Comparison of ENCODE assay signal across 8 mouse cellular contexts in genomic region chr6:38253736-38254641, GRCm38 (mm10). TPM values are rescaled to one million over a fixed set of nuclear protein-coding genes. Genes with fewer than 3 reads are reported as not detected.
A peak's percentile ranks its signal among the peaks of the same experiment; 100 is the strongest.
DNase-seq lines count a peak whose midpoint lies in the region; ATAC-seq and TF ChIP-seq lines count a peak whose summit lies in the region.

Gene D630045J12Rik, minus strand, starts transcription at chr6:38254009.

- H3K27me3 ChIP-seq in heart, embryonic 13.5 days (replicated peaks) = no peaks in the 10 kb centered on the region; the same call in 1 of the 2 replicates
- H3K27me3 ChIP-seq in kidney, postnatal 0 days (ENCODE audit: insufficient read depth, low read length) = no peaks in the 10 kb centered on the region
- H3K27me3 ChIP-seq in liver, embryonic 13.5 days = peaks cover 45% of the 10 kb centered on the region
- H3K27me3 ChIP-seq in neural tube, embryonic 12.5 days (replicated peaks) = no peaks in the 10 kb centered on the region
- H3K27me3 ChIP-seq in testis, adult 2 months (ENCODE audit: control insufficient read depth, insufficient read depth, low read length) = no peaks in the 10 kb centered on the region; the same call in 1 of the 2 replicates

- no peak for TF ChIP-seq POLR2A in embryonic fibroblast, embryonic 13.5 days (IDR thresholded peaks at IDR 0.05; ENCODE audit: low read depth, low read length)
- TF ChIP-seq POLR2A in testis, adult 2 months (IDR thresholded peaks at IDR 0.05; ENCODE audit: control insufficient read depth, low read depth, low read length) = no peak

- no peak for TF ChIP-seq CTCF in embryonic fibroblast, embryonic 13.5 days (IDR thresholded peaks at IDR 0.05; ENCODE audit: borderline replicate concordance, insufficient read depth, low read length)
- TF ChIP-seq CTCF in kidney, postnatal 0 days (IDR thresholded peaks at IDR 0.05; ENCODE audit: low read depth) = peak; percentile 25; the same call in 1 of the 2 replicates
- TF ChIP-seq CTCF in testis, adult 2 months (IDR thresholded peaks at IDR 0.05; ENCODE audit: control insufficient read depth, insufficient read depth, insufficient replicate concordance, low read depth, low read length) = no peak

- DNase-seq in CD4-positive, CD25-positive, alpha-beta regulatory T cell, adult 2 months (ENCODE audit: low read depth, low spot score) = peak; percentile 67
- DNase-seq in brain, adult 2 months (ENCODE audit: low read depth, low spot score) = peak; percentile 84
- peak; percentile 90 for DNase-seq in kidney, postnatal 0 days (ENCODE audit: low spot score)
- DNase-seq in liver, embryonic 13.5 days = peak; percentile 49

- H3K27ac ChIP-seq in embryonic fibroblast, embryonic 13.5 days (ENCODE audit: insufficient read depth, low read length) = no peak within 1 kb of the TSS
- peak within 1 kb of the TSS; percentile 73 for H3K27ac ChIP-seq in heart, embryonic 13.5 days (replicated peaks)
- H3K27ac ChIP-seq in kidney, postnatal 0 days = peak within 1 kb of the TSS; percentile 82
- no peak within 1 kb of the TSS; the same call in 1 of the 2 replicates for H3K27ac ChIP-seq in liver, embryonic 13.5 days
- peak within 1 kb of the TSS; percentile 91 for H3K27ac ChIP-seq in neural tube, embryonic 12.5 days
- peak within 1 kb of the TSS; percentile 70; the same call in 1 of the 2 replicates for H3K27ac ChIP-seq in testis, adult 2 months (ENCODE audit: control insufficient read depth, insufficient read depth, low read depth, low read length)

- H3K36me3 ChIP-seq in heart, embryonic 13.5 days = no peaks in the 10 kb centered on the region
- no peaks in the 10 kb centered on the region for H3K36me3 ChIP-seq in kidney, postnatal 0 days (ENCODE audit: insufficient read depth, low read length)
- H3K36me3 ChIP-seq in liver, embryonic 13.5 days = no peaks in the 10 kb centered on the region
- H3K36me3 ChIP-seq in neural tube, embryonic 12.5 days = no peaks in the 10 kb centered on the region
- no peaks in the 10 kb centered on the region for H3K36me3 ChIP-seq in testis, adult 2 months (ENCODE audit: control insufficient read depth, insufficient read depth, low read length)

- H3K4me3 ChIP-seq in embryonic fibroblast, embryonic 13.5 days (ENCODE audit: insufficient read depth, low read length) = peak within 1 kb of the TSS; percentile 64
- H3K4me3 ChIP-seq in heart, embryonic 13.5 days = peak within 1 kb of the TSS; percentile 81
- H3K4me3 ChIP-seq in kidney, postnatal 0 days (replicated peaks; ENCODE audit: low read depth, low read length) = peak within 1 kb of the TSS; percentile 75
- peak within 1 kb of the TSS; percentile 68 for H3K4me3 ChIP-seq in liver, embryonic 13.5 days (replicated peaks)
- H3K4me3 ChIP-seq in neural tube, embryonic 12.5 days = peak within 1 kb of the TSS; percentile 94
- peak within 1 kb of the TSS; percentile 72 for H3K4me3 ChIP-seq in testis, adult 2 months (ENCODE audit: control insufficient read depth, low read depth, low read length)

- under 1% methylated on average over 78 of the region's 118 CpGs for WGBS in heart, embryonic 13.5 days
- WGBS in kidney, postnatal 0 days = under 1% methylated on average over 93 of the region's 118 CpGs
- under 1% methylated on average over 80 of the region's 118 CpGs for WGBS in liver, embryonic 13.5 days (ENCODE audit: insufficient replicate concordance)
- under 1% methylated on average over 111 of the region's 118 CpGs for WGBS in neural tube, embryonic 12.5 days

- ATAC-seq in heart, embryonic 13.5 days (ENCODE audit: extremely low read depth, insufficient number of reproducible peaks, low FRiP score, low TSS enrichment) = peak; percentile 90
- ATAC-seq in kidney, postnatal 0 days (replicated peaks; ENCODE audit: low FRiP score, low read depth) = peak; percentile 92
- ATAC-seq in liver, embryonic 13.5 days (ENCODE audit: low read depth) = peak; percentile 91
- ATAC-seq in neural tube, embryonic 12.5 days (ENCODE audit: low FRiP score, low read depth) = peak; percentile 91

- no peaks in the 10 kb centered on the region for H3K9me3 ChIP-seq in heart, embryonic 13.5 days
- H3K9me3 ChIP-seq in kidney, postnatal 0 days (replicated peaks; ENCODE audit: low read length) = no peaks in the 10 kb centered on the region
- H3K9me3 ChIP-seq in liver, embryonic 13.5 days (replicated peaks) = no peaks in the 10 kb centered on the region
- no peaks in the 10 kb centered on the region for H3K9me3 ChIP-seq in neural tube, embryonic 12.5 days

- H3K4me2 ChIP-seq in heart, embryonic 13.5 days = peak within 1 kb of the TSS; percentile 93
- peak within 1 kb of the TSS; percentile 97 for H3K4me2 ChIP-seq in kidney, postnatal 0 days (ENCODE audit: low read length)
- peak within 1 kb of the TSS; percentile 94 for H3K4me2 ChIP-seq in liver, embryonic 13.5 days
- H3K4me2 ChIP-seq in neural tube, embryonic 12.5 days (replicated peaks) = peak within 1 kb of the TSS; percentile 75

- H3K9ac ChIP-seq in heart, embryonic 13.5 days = peak within 1 kb of the TSS; percentile 92
- H3K9ac ChIP-seq in kidney, postnatal 0 days (ENCODE audit: low read depth, low read length) = peak within 1 kb of the TSS; percentile 87
- H3K9ac ChIP-seq in liver, embryonic 13.5 days = peak within 1 kb of the TSS; percentile 74
- peak within 1 kb of the TSS; percentile 99 for H3K9ac ChIP-seq in neural tube, embryonic 12.5 days

- peaks cover 5% of the 10 kb centered on the region; the same call in 1 of the 2 replicates for H3K4me1 ChIP-seq in embryonic fibroblast, embryonic 13.5 days (ENCODE audit: control insufficient read depth, insufficient read depth, low read length)
- peaks cover 18% of the 10 kb centered on the region for H3K4me1 ChIP-seq in heart, embryonic 13.5 days
- peaks cover 15% of the 10 kb centered on the region; the same call in 1 of the 2 replicates for H3K4me1 ChIP-seq in kidney, postnatal 0 days (replicated peaks; ENCODE audit: insufficient read depth, low read length)
- peaks cover 17% of the 10 kb centered on the region for H3K4me1 ChIP-seq in liver, embryonic 13.5 days (replicated peaks)
- peaks cover 34% of the 10 kb centered on the region for H3K4me1 ChIP-seq in neural tube, embryonic 12.5 days
- peaks cover 7% of the 10 kb centered on the region for H3K4me1 ChIP-seq in testis, adult 2 months (ENCODE audit: control insufficient read depth, insufficient read depth, low read length)

RNA-seq across cellular contexts. Expression of gene D630045J12Rik, which starts in this region (rescaled TPM):
- 4.8 and 6.1 TPM in 2 replicates for polyA plus RNA-seq in embryonic fibroblast, embryonic 13.5 days (2011; ENCODE audit: insufficient read length, low read depth, missing spikeins)
- 1.7 and 1.8 TPM in 2 replicates for polyA plus RNA-seq in heart, embryonic 13.5 days (2015; fragmentation: Nextera tagmentation; extraction: Ambion mirVana)
- polyA plus RNA-seq in kidney, postnatal 0 days (2015; fragmentation: Nextera tagmentation; extraction: Ambion mirVana) = 3.4 and 3.5 TPM in 2 replicates
- 0.28 and 0.31 TPM in 2 replicates for polyA plus RNA-seq in liver, embryonic 13.5 days (2015; fragmentation: Nextera tagmentation; extraction: Ambion mirVana)
- 12.4 and 13.3 TPM in 2 replicates for polyA plus RNA-seq in neural tube, embryonic 12.5 days (2016; fragmentation: Nextera tagmentation; extraction: Ambion mirVana)
- polyA plus RNA-seq in testis, adult 2 months (2012; rRNA removed) = 3.4 and 4.2 TPM in 2 replicates

Comparison
In these comparisons a context has a peak if more than half of its experiments do, and no peak if none do; other contexts are left out.
1. Peak in DNase-seq, ATAC-seq, H3K4me3 ChIP-seq, H3K9ac ChIP-seq and H3K4me2 ChIP-seq in liver, embryonic 13.5 days; RNA of the gene not detected or under 1 TPM.
2. H3K27ac ChIP-seq: peak in heart, embryonic 13.5 days (single experiment), kidney, postnatal 0 days (single experiment), neural tube, embryonic 12.5 days (single experiment) and testis, adult 2 months (single experiment); none in embryonic fibroblast, embryonic 13.5 days (single experiment) and liver, embryonic 13.5 days (single experiment).
3. Peak in every context shown above with its lines, with median percentiles within 50 percentile points of each other: DNase-seq, H3K4me3 ChIP-seq, ATAC-seq, H3K4me2 ChIP-seq and H3K9ac ChIP-seq.